Mouse (Mus musculus) right cerebral cortex, postnatal 10 days (tissue): Measurements from ENCODE around the gene Yaf2.

Experiments
- DNase-seq, 2 experiments: peaks; one replicate each; pipeline ENCODE4 v3.0.0; 2021; ENCODE audit warnings: low spot score in 2 of 2

Gene Yaf2

DNA sequence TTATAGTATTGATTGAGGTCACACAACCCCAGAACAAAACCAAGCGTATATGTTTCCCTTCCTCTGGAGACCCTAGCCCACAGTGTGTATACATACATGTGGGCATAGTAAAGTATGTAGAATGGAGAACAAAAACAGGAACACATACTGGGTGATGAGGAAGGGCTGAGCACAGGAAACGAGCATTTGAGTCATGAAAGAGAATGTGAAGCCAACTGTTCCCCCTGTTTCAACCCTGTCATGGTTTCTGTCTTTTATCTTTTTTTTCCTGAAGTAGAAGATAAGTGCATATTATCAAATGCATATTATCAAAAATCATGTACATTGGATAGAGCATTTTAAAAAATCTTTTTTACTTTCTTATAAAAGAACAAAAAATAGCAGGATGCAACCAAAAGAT, 49.1 kb downstream of the Yaf2 start:
- no peak for DNase-seq

DNA sequence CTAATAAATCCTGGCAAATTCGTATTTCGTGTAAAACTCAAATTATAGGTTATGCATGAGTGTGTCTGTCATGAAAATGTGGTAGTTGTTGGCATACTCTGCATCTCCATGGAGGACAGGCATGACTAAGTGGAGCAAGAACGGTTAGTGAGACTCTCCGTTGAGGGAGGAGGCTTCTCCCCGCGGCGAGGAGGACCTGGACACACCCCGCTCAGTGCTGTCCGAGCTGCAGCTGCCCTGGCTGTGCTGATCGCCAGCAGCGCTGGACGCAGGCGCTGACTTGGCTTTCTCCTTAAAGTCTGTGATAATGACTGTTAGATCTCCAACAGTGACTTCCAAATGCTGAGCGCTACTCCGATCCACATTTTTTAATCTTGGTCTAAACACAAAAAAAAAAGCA, 51.5 kb downstream of the Yaf2 start:
- DNase-seq: no peak

DNA sequence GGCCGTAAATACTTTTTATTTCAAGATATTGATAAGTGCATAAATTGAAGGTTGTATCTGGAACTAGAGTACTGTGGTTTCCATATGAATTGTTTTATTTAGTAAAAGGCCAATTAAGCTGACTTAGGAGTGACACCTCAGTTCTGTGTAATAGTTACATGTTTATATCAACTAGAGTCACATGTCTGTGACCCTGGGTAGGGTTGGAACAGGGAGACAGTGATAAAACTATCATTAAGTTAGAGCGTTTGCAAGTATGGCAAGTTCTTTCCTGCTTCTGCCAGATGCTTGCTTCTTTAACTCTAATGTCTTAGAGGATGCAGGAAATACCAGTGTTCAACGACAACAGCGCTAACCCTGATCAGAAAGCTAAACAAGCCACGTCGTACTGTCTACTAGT, 52.4 kb downstream of the Yaf2 start:
- DNase-seq: no peak

DNA sequence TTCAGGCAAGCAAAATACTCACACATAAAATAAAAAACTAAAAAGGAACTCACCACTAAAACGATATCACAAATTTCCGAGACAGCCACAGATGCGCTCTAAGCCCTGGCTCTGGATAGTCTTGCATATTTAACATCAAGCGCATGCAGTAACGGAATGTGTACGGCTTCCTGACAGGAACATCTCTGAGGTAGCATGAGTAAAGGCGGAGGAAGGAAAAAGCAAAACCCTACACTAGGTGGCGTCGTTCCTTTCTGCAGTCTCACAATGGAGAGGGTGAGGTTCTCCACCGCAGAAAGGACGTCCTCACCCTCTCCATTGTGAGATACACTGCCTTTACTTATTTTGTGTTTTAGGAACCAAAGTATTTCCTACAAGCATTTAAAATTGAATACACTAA, 53.4 kb downstream of the Yaf2 start:
- DNase-seq: no peak

DNA sequence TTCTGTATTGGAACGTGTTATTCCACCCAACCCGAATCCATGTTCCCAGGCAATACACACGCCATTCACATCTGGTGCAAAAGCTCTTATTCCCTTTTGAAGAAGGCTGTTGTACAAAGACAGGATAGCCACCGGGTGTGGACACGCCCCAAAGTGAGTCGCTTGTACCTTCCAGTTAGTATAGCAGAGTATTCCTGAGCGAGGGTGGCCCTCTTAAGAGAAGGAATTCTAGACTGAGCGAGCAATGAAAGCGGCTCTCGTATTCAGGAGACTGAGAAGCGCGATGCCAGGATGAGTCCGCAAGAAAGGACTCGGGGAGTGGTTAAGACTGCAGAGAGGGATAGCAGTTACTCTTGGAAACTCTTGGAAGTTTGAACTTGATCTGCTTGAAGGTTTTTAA, 60.5 kb downstream of the Yaf2 start:
- DNase-seq: peak in 1 of 2 experiments; percentile 40

DNA sequence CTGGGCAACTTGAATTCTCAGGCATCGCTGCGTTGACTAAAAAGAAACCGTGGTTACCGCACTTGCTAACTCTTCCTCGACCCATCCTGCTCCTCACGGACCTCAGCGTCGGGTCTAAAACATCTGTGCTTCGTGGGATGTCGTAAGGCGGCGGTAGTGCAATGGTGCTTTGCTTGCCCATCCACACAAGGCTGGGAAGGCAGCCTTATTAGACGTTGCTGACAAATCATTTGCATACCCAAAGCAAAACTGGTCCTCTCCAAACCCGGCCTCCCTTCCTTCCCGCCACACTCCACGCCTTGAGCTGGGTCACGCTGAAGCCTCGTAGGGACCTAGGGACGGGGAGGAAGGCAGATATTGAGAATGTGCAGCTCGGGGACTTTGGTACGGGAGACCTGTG, 61.1 kb downstream of the Yaf2 start:
- peak in 1 of 2 experiments; percentile 67 for DNase-seq

DNA sequence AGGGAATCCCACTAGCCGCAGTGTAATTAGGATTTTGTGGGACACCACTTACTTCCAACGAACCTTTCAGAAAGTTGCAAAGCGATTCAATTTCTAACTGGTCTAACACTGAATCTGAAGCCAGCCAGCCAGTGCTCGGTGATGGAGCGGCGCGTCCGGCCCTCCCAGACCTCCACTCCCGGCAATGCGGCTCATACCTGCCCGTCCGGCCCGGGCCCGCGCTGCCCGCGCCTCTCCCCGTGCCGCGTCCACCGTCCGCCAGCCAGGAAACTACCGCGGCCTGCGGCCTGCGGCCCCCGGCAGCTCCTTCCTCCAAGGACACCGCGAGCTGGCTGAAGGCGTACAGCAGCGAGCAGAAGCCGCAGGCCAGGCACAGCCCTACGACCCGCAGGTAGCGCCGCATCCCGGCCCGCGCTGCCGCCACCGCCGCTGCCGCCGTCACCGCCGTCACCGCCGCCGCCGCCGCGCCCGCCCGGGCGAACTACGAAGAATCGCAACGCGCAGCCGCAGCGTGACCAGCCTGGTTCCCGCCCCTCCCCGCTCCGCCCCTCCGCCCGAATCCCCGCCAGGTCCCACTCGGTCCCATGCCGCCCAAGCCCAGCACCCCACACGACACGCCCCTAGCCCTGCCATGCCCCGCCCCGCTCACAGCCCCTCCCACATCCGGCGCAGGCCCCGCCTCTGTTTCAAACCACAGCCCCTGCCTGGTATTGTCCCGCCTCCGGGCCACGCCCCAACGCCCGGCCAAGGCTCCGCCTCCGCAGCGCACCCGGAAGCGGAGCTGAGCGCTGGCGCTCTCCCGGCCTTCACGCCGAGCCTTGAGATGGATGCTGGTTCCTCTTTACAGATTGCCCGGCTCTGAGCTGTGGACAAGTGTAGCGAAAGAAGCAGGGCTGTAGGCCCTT, 61.8 kb downstream of the Yaf2 start, which contains the start of gene Gxylt1:
Gene Gxylt1 (minus strand): TSS at position 501 of the 905 bp plus-strand sequence.
- peak; percentile 99 to 100 for DNase-seq

DNA sequence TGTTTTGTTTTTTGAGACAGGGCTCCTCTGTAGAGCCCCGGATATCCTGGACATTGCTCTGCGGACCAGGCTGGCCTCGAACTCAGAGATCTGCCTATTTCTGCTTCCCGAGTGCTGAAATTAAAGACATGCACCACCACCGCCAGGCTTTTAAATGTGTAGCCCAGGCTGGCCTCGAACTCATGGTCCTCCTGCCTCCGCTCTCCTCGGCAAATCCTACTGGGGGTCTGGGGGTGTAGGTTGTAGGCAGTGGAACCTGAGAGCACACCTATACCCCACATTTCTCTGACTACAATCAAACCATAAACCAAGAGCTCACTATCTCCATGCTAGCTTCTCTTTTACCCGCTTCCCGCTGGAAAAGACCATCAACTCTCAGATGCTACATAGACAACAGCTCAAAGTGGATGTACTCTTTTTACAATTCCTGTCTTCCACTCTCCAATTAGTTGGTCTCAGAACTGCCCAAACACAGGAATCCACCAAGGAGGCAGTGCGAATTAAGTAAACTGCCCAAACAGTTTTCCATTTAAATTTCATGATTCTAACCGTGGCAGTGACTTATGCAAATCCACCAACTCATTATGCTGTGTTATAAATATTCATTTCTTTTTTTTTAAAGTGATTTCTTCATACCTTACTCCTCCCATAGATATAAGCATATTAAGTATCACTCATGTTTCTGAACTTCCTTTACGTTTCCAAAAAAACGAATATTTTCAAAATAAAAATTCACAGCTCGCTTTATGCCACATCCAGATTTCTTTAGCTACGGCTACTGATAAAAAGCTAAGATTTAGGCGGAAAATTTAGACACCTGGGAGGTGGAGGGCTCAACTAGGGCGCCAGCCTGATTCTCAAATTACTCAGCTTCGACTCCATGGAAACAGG, 62.7 kb downstream of the Yaf2 start:
- no peak for DNase-seq

DNA sequence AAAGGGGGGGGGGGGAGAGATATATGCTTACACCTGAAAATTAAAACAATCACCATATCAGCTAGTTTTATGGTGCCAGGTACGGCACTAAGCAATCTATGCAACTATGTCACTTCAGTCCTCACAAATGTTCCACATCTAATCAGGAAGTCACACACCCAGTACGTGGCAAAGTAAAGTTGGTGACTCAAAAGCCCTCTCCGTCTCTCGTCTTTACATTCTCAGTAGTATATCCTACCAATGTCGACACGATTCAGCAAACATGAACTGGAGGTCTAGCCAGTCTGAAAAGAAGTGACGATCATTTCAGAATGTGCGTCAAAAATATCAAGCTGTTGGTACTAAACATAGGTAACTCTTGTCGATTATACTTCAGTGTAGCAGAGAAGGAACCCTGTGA, 63.8 kb downstream of the Yaf2 start:
- DNase-seq: no peak

DNA sequence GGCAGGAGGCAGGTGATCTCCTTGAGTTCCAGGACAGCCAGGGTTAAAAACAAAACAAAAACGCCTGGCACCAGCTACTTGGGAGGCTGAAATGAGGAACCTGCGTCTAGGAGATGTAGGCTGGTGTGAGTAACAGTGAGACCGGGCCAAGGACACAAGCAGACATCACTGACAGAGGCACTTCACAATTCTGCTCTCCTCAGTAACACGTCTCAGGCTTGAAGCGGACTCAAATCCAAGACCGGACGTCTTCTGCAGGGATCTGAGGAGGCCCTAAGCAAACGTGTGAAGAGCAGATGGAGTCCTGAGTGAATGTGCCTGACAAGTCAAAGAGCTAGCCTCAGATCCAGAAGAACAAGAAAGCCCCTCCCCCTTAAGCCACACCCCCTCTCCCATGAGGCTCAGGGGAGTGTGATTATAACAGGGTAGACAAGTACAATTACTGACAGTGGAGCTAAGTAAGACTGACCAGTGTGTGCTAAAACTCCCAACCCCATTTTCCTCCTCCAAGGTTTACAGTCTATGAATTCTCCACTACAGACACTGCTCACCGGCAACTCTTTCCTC, 66.4 kb downstream of the Yaf2 start:
- no peak for DNase-seq

DNA sequence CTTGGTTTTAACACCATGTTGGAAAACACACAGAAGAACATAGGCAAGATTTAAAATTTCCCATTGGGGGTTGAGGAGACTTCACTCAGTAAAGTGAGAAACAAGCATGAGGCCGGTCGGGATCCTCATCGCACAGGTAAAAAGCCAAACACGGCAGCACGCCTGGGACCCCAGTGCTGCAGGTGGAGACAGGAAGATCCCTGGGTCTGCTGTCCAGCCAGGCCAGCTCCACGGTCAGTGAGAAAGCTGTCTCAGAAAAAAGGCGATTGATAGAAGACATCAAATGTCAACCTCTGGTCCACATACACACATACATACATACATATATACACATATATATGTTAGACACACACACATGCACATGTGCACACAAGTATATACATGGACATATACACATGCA, 67.2 kb downstream of the Yaf2 start:
- no peak for DNase-seq

DNA sequence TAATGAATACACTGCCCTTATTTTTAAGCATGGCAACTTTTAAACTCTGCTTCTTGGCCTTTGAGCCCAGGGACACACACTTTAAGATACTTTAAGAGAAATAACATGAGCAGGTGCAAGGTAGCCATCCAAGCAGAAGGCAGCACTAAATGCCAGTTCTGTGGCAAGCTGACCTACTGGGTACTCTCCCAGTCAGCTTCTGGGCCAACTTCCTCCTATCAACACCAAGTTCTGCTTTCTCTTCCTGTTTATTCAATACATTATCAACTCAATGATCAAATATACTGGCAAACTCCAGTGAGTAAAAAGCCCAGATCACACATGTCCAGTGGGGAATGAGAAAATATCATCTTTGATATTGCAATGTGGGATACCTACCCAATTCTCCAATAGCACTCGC, 68.7 kb downstream of the Yaf2 start:
- no peak for DNase-seq

DNA sequence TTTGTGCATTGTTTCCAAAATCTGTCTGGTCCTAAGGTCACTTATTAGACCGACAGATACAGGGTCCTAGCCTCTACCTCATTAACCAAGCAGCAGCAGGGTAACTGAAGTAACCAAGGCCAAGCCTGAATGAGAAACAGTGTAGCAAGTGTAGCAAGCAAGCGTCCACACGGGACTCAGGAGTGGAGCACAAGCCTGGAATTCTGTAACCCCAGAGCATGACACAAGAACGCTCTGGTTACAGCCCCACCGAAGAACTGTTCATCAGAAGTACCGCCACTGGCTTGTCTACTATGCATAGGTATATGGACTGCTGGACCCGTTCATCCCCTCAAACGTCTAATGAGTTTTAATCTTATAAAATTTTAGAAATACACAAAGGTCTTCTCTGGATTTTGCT, 69.3 kb downstream of the Yaf2 start:
- DNase-seq: no peak

DNA sequence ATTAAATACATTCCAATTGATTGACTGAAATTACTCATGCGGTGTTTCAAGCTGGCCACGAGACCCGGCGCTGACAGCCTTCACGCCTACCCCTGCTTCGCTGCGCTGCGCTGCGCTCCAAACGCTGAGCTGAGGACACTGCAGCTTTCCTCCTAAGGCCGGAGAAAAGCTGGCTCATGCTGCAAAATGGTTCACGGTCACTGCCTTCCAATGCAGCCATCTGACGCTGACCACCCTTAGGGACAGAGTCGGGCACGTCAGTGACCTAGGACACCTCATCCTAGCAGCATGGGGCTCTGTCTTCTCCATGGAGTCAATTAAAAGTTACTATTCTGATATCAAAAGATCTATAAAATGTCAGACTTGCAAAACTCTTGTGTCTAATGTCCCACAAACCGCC, 70.4 kb downstream of the Yaf2 start:
- no peak for DNase-seq

DNA sequence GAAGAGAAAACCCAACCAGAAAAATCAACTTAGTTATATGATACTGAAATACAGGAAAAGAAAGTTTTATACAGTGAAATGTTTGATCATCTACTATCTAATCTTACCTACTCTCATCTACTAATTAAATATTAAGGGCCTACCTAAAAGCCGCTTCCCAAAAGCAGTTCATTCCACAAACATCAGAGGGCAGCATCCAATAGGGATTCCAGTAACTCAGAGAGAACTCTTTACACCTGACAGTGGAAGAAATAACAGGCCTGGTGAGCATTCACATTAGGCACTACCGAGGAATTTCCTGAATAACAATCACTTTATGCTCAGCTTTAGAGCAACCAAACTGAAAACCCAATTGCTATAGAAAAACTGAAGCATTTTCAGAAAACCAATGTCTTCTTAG, 71.0 kb downstream of the Yaf2 start:
- DNase-seq: peak; percentile 68 to 76

DNA sequence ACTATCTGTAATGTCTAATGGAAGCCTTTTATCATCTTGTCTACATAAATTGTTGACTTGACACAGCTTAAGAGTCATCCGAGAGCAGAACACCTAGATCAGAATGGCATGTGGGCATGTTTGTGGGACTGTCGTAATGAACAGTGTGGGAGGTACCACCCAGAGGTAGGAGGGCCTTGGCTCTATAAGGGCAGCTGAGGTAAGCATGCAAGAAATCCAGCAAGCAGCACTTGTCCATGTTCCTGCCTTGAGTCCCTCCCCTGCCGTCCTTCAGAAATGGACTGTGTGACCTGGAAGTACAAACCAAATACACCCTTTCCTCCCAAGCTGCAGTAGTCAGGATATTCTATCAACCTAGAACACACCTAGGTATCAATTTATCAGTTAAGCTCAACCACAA, 71.5 kb downstream of the Yaf2 start:
- no peak for DNase-seq

DNA sequence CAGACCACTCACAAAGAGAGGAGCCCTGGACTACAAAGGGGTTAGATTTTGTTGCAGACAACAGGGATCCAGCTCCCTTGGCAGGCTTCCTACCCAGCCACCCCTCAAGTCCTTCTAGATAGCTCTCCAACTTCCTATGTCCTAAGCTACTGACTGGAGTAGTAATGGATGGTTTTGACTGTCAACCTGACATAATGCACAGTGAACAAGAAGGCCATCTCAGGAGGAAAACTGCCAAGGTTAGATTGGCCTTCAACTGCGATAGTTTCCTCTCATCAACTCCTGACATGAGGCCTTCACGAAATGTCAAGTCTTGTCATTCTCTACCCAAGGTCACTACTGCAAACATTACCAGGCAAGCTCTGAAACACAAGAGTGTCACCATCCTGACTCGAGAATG, 72.5 kb downstream of the Yaf2 start:
- DNase-seq: no peak

DNA sequence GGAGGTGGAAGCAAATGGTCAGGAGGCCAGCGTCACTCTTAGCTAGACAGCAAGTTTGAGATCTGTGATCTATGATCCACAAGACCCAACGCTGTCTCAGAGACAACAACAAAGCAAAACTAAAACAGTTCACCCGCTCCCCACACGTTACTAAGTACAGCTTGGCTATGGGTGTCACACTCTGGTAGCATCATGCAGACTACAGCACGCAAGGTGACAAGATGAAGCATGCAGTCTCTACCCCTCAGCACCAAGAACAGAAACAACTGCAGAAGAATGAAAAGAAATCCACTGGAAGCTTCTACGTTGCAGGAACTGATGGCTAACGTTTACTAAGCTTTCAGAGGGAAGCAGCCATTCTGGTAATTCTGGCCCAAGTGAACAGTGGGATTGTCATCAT, 73.2 kb downstream of the Yaf2 start:
- no peak for DNase-seq

DNA sequence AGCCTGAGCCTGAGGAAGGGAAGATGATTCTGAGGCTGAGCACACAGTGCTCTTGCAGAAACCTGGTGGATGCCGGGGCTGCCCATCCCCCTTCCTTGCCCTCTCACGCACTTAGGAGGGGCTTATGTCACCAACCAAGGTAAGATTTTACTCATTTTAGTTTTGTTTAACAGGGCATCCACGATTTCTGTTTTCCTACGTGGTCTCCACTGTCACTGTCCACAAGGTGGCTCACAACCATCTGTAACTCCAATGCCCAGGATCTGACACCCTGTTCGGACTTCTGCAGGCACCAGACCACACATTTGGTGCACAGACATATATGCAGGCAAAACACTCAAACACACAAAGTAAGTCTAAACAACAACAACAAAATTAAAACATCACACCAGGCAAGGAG, 73.9 kb downstream of the Yaf2 start:
- DNase-seq: no peak

DNA sequence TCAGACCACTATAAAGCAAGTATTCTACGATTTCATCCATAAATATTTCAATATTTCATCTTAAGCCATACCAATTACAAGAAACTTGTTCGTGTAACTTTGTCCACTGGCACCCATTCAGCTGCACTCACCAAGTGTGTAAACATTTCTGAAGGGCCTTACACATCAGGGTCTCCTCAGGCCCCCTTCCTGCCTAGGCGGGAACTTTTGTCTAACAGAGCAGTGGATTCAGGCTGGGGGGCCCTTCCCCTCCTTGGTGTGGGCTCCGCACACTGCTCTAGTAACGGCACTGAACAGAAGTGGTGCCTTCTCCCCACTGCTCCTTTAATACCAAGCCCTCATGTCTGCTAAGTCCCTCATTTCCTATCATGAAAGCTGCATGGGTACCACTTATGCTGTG, 74.5 kb downstream of the Yaf2 start:
- DNase-seq: no peak

DNA sequence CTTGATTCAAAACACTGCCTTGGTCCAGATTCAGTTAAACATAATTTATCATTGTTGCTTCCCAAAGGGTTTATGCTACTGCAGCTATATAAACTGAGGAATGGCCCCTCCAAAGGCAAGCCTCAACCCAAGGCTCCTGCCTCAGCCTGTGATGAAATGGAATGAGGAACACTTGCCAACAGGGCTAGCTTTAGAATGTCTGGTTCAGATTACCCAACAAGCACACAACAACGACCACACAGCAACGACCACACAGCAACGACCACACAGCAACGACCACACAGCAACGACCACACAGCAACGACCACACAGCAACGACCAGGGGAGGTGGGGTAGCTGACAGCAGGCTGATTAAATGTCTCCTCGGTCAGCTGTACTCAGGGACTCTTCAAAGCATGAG, 76.8 kb downstream of the Yaf2 start:
- DNase-seq: no peak

DNA sequence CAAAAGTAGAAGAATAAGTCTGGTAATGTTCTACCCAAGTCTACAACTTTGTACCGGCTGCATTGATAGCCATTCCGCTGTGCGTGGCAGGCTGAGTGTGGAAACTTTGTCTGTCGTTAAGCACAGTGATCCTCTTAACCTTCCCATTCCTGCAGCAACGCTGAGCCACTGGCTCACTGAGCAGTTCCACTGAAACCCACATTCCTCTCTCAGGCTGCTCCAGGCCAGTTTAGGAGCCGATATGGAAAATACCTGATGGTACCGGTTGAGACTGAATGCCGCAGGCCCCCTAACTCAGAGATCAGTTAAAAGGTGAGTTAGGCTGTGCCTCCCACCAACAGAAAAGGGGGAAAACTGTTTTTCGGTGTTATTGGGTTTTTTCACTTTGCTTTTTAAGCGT, 81.4 kb downstream of the Yaf2 start:
- no peak for DNase-seq

DNA sequence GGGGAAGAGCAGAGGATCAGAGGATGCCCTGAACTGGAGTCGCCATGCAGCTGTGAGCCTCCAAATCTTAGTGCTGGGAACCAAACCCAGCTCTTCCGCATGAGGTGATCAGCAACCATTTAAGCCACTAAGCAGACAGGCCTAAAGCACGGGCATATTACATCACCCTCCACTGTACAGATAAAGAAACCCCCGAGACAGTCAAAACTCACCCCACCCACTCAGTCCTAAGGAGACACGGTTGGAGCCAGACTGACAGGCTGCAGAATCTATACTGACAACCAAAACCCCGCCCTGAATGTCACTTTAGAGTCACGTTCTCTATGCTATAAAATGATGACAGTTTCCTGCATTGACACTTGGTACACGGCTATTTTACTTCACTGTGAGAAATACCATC, 83.6 kb downstream of the Yaf2 start:
- DNase-seq: no peak
